Mouse (Mus musculus): ENCODE results near the gene Ctnnbl1. TPM values are rescaled to one million over a fixed set of nuclear protein-coding genes. Genes with fewer than 3 reads are reported as not detected.

Ctnnbl1 gene
- polyA plus RNA-seq, 2 experiments = 11.6 to 19.2 TPM

- DNase-seq (ENCODE audit: low read depth in 3 of 3, low spot score in 3 of 3) (no peak), ATAC-seq (ENCODE audit: insufficient read depth) (no peak)
- H3K4me3 ChIP-seq (ENCODE audit: insufficient read depth in 1 of 2, low read depth in 2 of 2, low read length in 2 of 2) = no peak overlapping the region
- no peak overlapping the region for H3K27ac ChIP-seq
- no peak overlapping the region for H3K4me2 ChIP-seq (ENCODE audit: low read depth)
- peaks cover 28% of the 10 kb centered on the region for H3K27me3 ChIP-seq (ENCODE audit: control insufficient read depth, insufficient read depth, low read length)
- H3K9ac ChIP-seq (replicated peaks) = no peak overlapping the region
- 35% methylated on average over 43 of the region's 43 CpGs for WGBS (ENCODE audit: insufficient replicate concordance)
- no peaks in the 10 kb centered on the region for H3K9me3 ChIP-seq (ENCODE audit: control insufficient read depth, low read length)
- no peaks in the 10 kb centered on the region for H3K4me1 ChIP-seq (replicated peaks; ENCODE audit: control insufficient read depth in 2 of 2, insufficient read depth in 2 of 2, low read length in 1 of 2)
- no peak for TF ChIP-seq EP300 (IDR thresholded peaks at IDR 0.05; ENCODE audit: low read depth)
- no peak for TF ChIP-seq CTCF (IDR thresholded peaks at IDR 0.05; ENCODE audit: low read depth)
- H3K36me3 ChIP-seq (replicated peaks; ENCODE audit: control insufficient read depth, insufficient read depth, low read depth) = no peaks in the 10 kb centered on the region
Measured at GRCm38 (mm10) chr2:157914889-157915517, 177.8 kb downstream of the Ctnnbl1 start.

- H3K36me3 ChIP-seq (replicated peaks; ENCODE audit: control insufficient read depth, insufficient read depth, low read depth) = no peaks in the 10 kb centered on the region
- H3K27ac ChIP-seq = no peak overlapping the region
- H3K27me3 ChIP-seq (ENCODE audit: control insufficient read depth, insufficient read depth, low read length) = peaks cover 28% of the 10 kb centered on the region
- H3K4me3 ChIP-seq (ENCODE audit: insufficient read depth in 1 of 2, low read depth in 2 of 2, low read length in 2 of 2) = no peak overlapping the region
- TF ChIP-seq CTCF (IDR thresholded peaks at IDR 0.05; ENCODE audit: low read depth) (no peak), EP300 (IDR thresholded peaks at IDR 0.05; ENCODE audit: low read depth) (no peak)
- no peak overlapping the region for H3K9ac ChIP-seq (replicated peaks)
- DNase-seq (ENCODE audit: low read depth in 3 of 3, low spot score in 3 of 3) = no peak
- ATAC-seq (ENCODE audit: insufficient read depth) = no peak
- no peak overlapping the region for H3K4me2 ChIP-seq (ENCODE audit: low read depth)
- 7% methylated on average over 10 of the region's 10 CpGs for WGBS (ENCODE audit: insufficient replicate concordance)
- no peaks in the 10 kb centered on the region for H3K9me3 ChIP-seq (ENCODE audit: control insufficient read depth, low read length)
- no peaks in the 10 kb centered on the region for H3K4me1 ChIP-seq (replicated peaks; ENCODE audit: control insufficient read depth in 2 of 2, insufficient read depth in 2 of 2, low read length in 1 of 2)
Measured at GRCm38 (mm10) chr2:157918529-157918928, 181.3 kb downstream of the Ctnnbl1 start.

GRCm38 (mm10) chr2:157921551-157921950 is 184.3 kb downstream of the Ctnnbl1 start:
- Histone ChIP-seq H3K27me3 (ENCODE audit: control insufficient read depth, insufficient read depth, low read length) (peaks cover 4% of the 10 kb centered on the region; the same call in 1 of the 2 replicates), H3K4me1 (replicated peaks; ENCODE audit: control insufficient read depth in 2 of 2, insufficient read depth in 2 of 2, low read length in 1 of 2) (no peaks in the 10 kb centered on the region), H3K9ac (replicated peaks) (no peak overlapping the region), H3K27ac (no peak overlapping the region), H3K4me3 (ENCODE audit: insufficient read depth in 1 of 2, low read depth in 2 of 2, low read length in 2 of 2) (no peak overlapping the region), H3K36me3 (replicated peaks; ENCODE audit: control insufficient read depth, insufficient read depth, low read depth) (no peaks in the 10 kb centered on the region), H3K9me3 (ENCODE audit: control insufficient read depth, low read length) (no peaks in the 10 kb centered on the region), H3K4me2 (ENCODE audit: low read depth) (no peak overlapping the region)
- DNase-seq (ENCODE audit: low read depth in 3 of 3, low spot score in 3 of 3) (no peak), ATAC-seq (ENCODE audit: insufficient read depth) (no peak)
- TF ChIP-seq CTCF (IDR thresholded peaks at IDR 0.05; ENCODE audit: low read depth) (no peak), EP300 (IDR thresholded peaks at IDR 0.05; ENCODE audit: low read depth) (no peak)
- 58% methylated on average over 7 of the region's 7 CpGs for WGBS (ENCODE audit: insufficient replicate concordance)

GRCm38 (mm10) chr2:157923406-157923805 is 186.2 kb downstream of the Ctnnbl1 start:
- no peak overlapping the region for H3K4me2 ChIP-seq (ENCODE audit: low read depth)
- no peaks in the 10 kb centered on the region for H3K4me1 ChIP-seq (replicated peaks; ENCODE audit: control insufficient read depth in 2 of 2, insufficient read depth in 2 of 2, low read length in 1 of 2)
- no peaks in the 10 kb centered on the region for H3K9me3 ChIP-seq (ENCODE audit: control insufficient read depth, low read length)
- H3K36me3 ChIP-seq (replicated peaks; ENCODE audit: control insufficient read depth, insufficient read depth, low read depth) = no peaks in the 10 kb centered on the region
- H3K9ac ChIP-seq (replicated peaks) = no peak overlapping the region
- TF ChIP-seq EP300 (IDR thresholded peaks at IDR 0.05; ENCODE audit: low read depth) (no peak), CTCF (IDR thresholded peaks at IDR 0.05; ENCODE audit: low read depth) (no peak)
- DNase-seq (ENCODE audit: low read depth in 3 of 3, low spot score in 3 of 3) = no peak
- H3K27me3 ChIP-seq (ENCODE audit: control insufficient read depth, insufficient read depth, low read length) = no peaks in the 10 kb centered on the region
- H3K27ac ChIP-seq = no peak overlapping the region
- 6% methylated on average over 7 of the region's 7 CpGs for WGBS (ENCODE audit: insufficient replicate concordance)
- H3K4me3 ChIP-seq (ENCODE audit: insufficient read depth in 1 of 2, low read depth in 2 of 2, low read length in 2 of 2) = no peak overlapping the region
- no peak for ATAC-seq (ENCODE audit: insufficient read depth)

- H3K36me3 ChIP-seq (replicated peaks; ENCODE audit: control insufficient read depth, insufficient read depth, low read depth) = no peaks in the 10 kb centered on the region
- no peaks in the 10 kb centered on the region for H3K4me1 ChIP-seq (replicated peaks; ENCODE audit: control insufficient read depth in 2 of 2, insufficient read depth in 2 of 2, low read length in 1 of 2)
- H3K27ac ChIP-seq = no peak overlapping the region
- no peaks in the 10 kb centered on the region for H3K9me3 ChIP-seq (ENCODE audit: control insufficient read depth, low read length)
- ATAC-seq (ENCODE audit: insufficient read depth) (no peak), DNase-seq (ENCODE audit: low read depth in 3 of 3, low spot score in 3 of 3) (no peak)
- TF ChIP-seq CTCF (IDR thresholded peaks at IDR 0.05; ENCODE audit: low read depth) (no peak), EP300 (IDR thresholded peaks at IDR 0.05; ENCODE audit: low read depth) (no peak)
- 59% methylated on average over 5 of the region's 5 CpGs for WGBS (ENCODE audit: insufficient replicate concordance)
- H3K4me3 ChIP-seq (ENCODE audit: insufficient read depth in 1 of 2, low read depth in 2 of 2, low read length in 2 of 2) = no peak overlapping the region
- H3K9ac ChIP-seq (replicated peaks) = no peak overlapping the region
- H3K4me2 ChIP-seq (ENCODE audit: low read depth) = no peak overlapping the region
- H3K27me3 ChIP-seq (ENCODE audit: control insufficient read depth, insufficient read depth, low read length) = no peaks in the 10 kb centered on the region
Measured at GRCm38 (mm10) chr2:157924504-157924903, 187.3 kb downstream of the Ctnnbl1 start.

Data from liver, embryonic 14.5 days (tissue).